Mouse (Mus musculus) embryo, embryonic 9.5 days (tissue): ENCODE data around the gene Psma7.
A peak's percentile ranks its signal among the peaks of the same experiment; 100 is the strongest.

Source experiments
- DNase-seq: peaks from one replicate; pipeline ENCODE4 v3.0.0-alpha.2; 2017; ENCODE audit errors: extremely low spot score

The Psma7 gene

DNA sequence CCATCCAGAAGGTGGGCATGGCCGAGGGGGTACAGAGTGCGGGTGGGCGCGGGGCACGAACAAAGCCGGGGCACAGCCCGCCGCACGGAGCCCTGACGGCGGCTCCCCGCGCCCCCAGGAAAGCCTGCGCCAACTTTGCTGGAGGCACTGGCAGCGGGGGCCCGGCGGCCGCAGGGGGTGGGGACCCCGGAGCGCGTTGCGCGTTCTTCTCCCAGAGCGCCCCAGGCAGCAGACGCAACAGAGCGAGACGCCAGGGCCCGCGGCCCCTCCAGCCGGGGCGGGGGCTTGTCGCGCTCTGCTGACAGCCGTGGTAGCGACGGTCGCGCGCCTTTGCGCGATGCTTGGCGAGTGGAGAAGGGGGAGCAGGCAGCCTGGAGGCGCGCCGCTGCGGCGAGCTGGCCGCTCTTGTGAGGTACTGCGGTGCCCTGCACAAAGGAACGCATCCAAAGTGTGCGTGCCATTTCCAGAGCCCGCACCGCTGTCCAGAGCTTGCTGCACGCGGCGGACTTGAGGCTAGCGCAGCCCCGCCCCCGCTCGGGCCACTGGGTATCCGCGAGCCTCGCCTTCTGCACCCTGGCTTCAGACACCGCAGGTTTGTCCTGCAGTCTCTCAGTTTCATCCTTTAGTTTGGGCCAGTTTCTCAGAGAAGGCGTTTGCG is 754 bp upstream of the Psma7 start:
- DNase-seq, result peak; percentile 74

DNA sequence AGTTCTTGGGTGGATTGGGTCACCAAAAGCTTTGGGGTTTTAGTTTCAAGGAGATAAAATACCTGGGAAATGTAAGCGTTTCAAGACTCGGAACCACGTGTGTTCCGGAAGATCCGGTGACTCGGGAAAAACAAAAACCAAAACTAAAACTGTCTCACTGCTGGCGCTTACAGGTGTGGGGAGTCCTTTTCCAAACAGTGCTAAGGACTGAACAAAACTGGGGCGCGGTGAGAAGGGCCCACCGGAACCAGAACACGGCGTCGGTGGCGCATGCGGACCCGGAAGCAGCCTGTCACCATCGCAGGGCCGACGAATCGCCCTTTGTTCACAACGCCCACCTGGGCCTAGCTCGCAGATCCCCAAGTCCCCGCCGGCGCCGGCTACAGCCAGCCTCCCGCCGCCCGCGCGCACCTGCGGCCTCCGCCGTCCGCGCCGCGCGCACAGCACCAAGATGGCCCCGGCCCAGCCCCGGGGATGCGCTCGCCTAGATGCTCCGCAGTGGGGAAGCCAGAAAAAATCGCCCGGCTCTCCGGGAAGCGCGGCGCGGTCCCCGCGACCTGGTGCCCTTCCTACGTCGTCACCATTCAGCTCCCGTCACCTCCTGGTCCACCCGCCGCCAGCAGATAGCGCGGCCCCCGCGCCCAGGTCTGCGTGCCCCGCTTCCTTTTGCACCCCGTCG is 517 bp downstream of the Psma7 start:
- DNase-seq, result no peak

DNA sequence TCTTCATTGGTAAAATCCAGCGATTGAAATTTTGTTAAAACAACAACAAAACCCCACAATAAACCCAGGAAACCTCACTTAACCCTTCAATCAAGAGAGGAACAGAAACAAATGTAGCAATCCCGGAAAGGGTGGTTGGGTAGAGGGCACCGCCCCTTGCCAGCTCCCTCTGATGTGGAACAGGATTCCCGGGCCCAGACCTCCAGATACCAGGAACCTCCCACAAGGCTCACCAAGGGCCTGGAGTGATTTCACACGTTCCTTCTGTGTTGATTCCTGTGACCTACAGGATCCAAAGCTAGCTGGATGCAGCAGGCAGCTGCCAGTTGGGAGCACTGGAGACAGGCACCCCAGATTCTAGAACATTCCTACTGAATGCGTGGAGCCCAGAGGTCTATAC is 1.8 kb downstream of the Psma7 start:
- DNase-seq, result no peak

DNA sequence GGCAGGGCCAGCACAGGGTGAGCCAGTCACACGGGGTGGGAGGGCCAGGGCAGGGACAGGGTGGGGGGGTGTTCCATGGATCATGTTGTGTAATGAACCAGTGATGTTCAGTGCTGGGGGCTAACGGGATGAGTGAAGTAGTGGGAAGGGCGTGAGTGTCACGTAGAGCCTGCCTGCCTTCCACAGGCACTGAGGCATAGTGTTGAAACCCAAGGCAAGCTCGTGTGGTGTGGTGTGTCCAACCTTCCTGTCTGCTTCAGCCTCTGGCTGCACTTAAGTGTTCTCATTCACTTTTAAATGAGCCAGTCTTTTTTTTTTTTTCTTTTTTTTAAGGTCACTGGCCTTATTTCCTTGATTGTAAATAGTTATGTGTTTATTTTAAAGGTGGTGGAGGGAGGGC is 7.5 kb downstream of the Psma7 start:
- no peak for DNase-seq

DNA sequence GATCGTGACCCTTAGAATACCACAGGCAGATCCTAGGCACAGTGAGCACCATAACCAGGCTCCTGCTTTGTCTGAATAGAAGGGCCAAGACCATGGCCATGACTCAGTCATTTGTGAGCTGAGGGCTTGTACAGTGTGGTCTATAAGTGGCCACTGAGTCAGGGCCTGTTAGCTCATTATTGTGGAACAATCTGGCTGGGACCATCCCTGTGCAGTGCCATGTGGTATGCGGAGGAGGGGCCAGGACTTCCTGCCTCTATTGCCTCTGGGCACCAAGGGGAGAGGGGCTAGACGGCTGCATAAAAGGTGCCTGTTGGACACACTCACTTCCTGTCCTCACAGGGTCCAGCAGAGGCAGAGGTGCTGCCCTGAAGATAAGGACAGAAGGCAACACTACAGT is 8.3 kb downstream of the Psma7 start:
- no peak for DNase-seq

DNA sequence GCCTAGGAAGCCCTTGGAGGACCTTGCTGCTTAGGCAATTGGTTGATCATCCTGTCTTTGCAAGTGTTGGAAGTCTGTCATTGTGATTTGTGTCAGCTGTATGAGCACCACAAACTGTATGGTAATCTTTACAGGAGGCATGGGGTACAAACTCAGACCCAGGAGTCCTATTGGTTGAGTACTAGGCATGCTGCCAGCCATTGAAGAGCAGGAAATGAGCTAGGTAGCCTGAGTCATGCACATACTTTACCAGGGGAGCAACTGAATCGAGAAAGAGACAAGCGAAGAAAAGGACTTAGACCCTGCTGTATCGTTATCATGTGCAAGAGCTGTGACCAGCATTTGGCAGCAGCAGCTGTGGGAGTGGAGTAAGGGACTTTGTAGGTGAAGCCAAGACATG is 9.3 kb downstream of the Psma7 start:
- no peak for DNase-seq

DNA sequence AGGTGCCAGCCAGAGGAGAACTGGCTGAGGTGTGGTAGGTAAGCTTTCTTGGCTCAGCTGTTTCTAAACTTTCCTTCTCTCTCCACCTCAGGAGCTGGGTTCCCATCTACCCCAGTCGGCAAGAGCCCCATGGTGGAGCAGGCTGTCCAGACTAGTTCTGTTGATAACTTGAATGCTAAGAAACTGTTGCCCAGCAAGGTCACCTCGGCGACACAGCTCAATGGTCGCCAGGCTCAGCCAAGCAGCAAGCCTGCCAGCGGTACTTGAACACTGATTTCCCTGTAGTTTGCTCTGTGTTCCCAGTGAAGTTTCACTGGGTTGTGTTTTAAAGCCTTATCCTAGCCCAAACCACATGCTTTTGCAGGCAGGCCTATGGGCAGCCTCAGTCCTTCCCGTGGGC is 11.0 kb downstream of the Psma7 start:
- DNase-seq, result no peak

DNA sequence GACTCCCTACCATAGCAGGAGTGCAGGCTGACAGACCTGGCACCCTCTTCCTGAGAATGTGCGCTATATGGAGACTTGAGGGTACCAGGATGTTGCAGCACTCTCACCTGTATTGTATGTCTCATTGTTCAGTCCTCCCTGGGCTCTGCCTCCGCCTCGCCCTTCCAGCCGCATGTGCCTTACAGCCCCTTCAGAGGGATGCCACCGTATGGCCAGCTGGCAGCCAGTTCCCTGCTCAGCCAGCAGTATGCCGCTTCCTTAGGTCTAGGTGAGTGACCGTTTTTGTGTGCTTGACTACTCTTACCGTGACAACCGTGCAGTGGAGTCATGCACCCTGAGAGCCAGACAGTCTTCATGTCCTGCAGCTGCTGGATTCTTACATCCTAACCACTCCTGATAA is 14.5 kb downstream of the Psma7 start:
- DNase-seq, result no peak

DNA sequence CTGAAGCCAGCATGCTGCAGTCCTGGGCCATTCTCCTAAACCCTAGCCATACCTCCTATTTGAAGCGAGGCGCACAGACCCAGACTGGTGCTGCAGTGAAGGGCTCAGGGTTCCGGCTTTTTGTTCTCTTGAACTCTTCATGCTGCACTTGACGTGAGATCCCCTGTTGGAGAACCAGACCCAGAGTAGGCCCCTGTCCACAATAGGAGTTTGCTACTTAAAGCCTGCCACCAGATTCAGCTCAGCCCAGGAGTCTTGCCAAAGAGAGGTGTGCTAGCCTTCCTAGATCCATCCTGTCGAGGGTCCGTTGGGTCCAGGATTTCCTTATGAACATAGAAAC is 16.4 kb downstream of the Psma7 start:
- DNase-seq, result no peak

DNA sequence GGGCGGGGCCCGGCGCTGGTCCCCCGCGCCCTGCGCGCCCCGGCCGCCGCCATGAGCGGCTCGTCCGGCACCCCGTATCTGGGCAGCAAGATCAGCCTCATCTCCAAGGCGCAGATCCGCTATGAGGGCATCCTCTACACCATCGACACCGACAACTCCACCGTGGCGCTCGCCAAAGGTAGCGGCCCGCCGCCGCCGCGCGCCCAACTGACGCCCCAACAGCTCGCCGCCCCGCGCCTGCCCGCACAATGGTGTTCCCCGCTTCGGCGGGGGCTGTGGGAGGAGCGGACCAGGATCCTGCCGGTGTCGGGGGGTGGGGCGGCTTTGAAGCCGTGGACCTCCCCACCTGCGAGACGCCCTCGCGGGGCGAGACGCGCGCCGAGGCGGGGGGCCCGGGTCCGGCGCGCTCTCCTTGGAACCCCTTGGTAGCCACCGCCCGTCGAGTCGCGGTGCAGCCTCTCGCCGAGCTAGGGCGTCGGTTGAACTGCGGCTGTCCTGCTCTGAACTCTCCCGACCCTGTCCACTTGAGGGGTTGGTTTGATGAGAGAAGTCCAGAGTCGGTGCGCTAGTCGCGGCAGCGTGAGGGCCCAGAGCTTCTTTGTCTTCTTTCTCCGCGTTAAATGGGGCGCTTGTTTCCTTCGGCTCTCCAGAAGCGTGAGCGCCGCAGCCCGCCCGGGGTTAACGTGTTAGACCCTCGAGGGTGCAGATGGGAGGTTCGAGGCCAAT is 16.9 kb downstream of the Psma7 start:
- DNase-seq, result peak; percentile 45

DNA sequence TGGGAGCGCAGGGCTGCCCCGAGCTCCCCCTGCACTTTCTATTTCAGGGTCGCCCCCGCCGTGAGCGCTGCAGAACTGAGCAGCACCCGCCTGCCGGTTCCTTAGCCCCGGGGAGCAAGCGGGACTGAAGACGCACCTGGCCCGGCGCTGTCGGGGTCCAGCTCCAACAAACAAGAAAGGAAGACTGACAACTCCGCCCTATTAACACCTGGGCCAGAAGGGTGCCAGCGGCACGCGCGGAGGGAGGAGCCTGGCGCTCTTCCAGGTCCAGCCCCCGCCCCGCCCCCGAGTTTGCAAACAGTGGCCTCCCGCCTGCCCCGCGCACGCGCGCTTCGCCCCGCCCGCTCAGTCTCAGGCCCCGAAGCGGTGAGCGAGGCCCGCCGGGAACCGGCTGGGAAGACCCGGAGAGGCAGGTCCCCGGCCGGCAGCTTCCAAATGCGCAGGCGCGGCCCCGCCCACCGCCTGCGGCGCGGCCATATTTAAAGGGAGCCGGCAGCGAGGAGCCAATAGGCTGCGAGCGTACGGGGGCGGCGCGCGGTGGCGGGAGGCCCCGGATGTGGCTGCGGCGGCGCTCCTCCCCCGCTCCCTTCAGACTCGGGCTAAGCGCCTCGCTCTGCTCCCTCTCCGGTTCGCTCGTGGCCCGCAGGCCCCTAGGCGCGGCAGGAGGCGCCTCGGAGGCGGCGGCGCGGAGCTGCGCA is 17.7 kb downstream of the Psma7 start, which contains the start of gene Lsm14b:
Gene Lsm14b, plus strand, starts transcription at position 587 of the 698 bp plus-strand sequence.
- DNase-seq, result peak; percentile 99

DNA sequence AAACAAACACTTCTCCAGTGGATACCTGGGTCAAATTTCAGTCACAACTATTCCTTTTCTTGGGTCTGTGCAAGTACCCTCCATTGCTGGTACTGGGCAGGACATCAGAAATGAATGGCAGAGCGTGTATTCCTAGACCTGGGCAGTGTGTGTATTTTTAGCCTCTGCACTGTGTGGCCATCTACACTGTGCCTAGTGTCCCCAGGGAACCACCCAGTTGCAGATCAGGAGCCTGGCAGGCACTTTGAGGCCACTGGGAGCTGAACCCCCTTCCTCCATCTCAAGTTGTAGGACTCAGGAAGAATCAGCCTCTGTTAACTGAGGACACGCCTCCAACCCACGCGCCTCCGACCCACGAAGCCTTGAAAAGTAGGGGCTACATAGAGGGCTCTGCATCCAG is 19.5 kb downstream of the Psma7 start:
- no peak for DNase-seq

DNA sequence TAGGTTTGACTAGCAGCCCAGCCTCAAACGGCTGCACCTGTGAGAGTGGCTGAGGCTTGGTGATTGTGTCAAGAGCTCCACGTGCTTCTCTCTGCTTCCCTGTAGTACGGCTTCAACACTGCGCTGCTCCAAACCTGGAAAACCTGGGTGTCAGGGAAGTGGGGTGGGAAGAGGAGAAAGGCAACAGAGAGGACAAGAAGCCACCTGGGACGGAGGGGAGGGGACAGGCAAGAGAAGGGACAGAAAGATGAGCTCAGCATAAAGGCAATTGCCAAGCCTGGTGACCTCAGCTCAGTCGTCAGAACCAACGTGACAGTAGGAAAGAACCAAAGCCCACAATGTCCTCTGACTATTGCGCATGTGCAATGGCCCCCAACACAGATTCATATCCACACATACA is 21.3 kb downstream of the Psma7 start:
- DNase-seq, result no peak

DNA sequence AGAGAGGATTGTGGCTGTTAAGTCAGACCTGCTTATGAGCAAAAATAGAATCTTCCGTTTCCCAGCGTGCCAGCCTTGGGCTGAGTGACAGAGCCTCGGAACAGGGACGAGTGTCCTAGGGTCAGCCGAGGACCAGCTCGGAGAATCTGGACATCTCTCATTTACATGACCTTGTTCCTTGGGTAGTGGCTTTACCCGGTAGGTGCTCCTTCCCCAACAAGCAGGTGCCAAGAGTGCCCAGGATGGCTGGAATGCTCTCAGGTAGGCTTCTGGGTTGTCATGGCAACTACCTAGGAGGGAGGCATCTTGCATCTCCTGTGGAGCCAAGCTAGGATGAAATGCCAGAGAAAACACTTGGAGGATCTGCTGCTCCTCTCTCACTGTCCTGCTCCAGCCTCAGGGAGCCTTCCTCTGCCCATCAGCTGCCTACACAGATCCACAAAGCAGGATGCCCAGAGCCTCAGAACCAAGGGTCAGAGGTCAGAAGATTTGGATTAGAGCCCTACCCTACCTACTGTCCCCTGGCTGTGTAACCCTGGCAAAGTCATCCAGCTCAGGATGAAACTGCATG is 22.1 kb downstream of the Psma7 start:
- no peak for DNase-seq

DNA sequence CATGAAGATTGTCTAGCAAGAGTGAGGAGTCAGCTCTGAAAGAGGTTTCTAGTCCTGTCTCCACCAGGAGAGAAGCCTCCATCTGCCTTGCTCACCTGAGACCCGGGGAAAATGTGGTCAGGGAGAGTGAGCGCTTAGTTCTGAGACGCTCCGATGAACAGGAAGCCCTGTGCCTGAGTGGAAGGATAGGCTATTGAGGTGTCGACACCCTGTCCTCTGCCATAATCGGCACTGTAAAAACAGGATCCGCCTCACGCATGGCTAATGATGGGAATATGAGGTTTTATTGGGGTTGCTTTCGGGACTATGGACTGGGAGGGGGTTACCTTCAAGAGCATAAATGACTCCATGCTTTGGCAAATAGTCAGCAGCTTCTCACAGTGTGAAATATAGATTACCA is 23.7 kb downstream of the Psma7 start:
- no peak for DNase-seq

DNA sequence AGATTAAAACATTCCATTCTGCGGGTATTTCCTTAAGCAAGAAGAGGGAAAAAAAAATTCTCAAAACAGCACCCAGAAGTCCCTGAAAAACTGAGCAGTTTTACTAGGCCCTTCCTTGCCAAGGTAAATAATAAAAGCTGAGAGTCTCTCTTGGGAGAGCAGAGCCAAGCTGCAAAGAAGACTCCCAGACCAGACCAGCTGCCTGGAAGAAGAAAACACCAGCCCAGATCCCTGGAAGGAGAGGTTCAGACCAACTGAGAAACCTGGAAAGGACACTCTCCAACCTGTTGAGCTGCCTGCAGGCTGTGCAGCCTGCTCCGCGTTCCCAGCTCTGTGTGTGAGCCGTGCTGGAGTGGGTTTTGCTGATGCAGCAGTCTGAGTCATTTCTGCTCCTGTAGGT is 24.6 kb downstream of the Psma7 start:
- DNase-seq, result no peak

DNA sequence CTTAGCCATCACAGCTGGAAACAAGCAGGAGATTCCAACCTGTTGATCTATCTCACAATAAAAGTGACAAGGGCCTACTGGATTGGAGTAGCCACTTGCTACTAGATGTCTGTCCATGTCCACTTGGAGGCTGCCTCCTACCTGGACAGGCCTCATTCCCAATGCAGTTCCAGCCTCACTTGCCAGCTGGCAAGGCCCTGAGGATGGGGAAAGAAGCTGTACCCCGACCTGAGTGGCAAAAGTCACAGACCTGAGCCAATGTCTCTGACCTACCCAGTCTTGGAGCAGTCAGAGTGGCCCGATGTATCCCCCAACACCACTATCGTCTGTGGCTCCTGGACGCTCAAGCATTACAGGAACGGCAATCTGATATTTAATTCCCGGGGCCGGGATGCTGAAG is 28.5 kb downstream of the Psma7 start:
- DNase-seq, result no peak

DNA sequence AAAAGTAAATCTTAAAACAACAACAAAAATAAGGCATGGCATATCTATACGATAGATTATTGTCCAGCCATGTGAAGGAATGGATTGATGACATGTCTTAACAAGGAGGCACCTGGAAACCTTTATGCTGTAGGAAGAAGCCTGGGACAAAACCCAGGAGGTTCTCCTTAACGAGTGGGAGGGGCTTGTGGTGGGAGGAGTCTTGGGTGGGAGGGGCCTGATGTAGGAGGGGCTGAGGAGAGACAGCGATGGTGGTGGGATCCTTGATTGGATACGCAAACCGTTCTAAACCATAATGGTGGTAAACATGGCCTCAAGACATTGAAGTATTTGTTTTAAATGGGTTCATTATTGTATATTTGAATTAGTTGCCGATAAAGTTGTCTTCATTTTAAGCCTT is 30.9 kb downstream of the Psma7 start:
- DNase-seq, result no peak

DNA sequence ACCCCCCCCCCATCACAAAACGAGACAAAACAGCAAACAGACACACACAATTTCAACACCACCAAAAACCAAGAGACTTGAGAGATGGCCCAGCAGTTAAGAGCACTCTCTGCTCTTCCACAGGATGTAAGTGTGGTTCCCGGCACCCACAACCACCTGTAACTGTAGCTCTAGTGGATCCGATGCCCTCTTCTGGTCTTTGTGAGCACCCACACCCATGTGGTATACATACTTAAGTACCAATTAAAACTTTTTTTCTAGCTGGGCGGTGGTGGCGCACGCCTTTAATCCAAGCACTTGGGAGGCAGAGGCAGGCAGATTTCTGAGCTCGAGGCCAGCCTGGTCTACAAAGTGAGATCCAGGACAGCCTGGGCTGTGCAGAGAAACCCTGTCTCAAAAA is 31.5 kb downstream of the Psma7 start:
- no peak for DNase-seq

DNA sequence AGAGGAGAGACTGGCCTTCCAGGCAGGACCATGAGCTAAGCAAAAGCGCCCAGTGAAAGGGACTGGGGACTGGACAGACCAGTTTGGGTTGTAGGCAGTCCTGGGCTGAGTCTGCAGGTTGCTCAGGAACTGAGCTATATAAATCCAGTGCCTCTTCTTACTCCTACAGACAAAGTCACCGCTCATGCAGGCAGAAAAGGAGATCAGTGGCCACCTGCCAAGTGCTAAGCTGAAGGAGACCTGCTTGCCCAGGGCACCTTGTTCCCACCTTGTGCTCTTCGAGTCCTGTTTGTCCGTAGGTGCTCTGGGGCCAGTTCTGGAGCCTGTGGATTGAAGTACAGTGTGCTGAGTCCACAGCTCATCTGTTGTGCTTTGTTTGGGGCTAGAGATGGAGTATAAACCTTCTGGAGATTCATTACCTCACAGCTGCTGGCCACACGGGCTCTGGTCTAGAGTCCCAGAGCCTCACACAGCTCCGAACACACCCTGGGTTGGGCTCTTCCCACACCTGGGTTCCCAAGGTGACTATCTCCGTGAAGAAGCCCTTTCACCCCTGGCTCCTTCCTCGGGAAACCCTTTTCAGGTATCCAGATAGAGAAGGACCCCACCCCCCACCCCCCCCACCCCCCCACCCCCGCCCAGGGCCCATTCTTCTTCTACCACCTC is 35.7 kb downstream of the Psma7 start:
- DNase-seq, result no peak

DNA sequence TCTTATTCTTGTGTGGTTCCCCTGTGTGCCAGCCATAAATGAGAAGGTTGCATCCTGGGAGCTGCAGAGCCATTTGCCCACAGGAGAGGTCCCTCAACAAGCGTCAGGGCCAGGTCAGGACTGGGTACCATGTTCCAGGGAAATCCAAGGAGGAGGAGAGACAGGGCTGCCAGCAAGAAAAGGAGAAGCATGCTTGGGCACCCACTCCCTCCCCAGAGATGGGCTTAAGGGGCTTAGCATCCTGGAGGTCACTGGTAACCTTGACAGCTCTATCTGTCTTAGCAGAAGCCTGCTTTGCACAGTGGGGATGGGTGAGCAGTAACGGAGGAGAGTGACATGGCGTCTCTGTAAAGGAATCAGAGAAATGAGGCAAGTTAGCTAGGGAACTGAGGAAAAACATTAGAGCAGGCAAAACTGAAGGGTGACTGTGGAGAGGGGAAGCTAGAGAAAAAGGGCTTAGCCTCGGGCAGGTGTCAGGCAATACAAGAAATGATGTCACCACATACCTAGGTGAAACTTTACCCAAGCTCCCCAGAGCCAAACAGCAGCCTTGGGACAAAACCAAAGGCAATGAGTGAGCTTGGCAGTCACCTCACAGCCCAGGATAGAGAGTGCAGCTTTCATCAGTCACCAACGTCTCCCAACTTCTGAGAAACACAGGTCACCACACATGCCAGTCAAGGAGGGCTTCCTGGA is 36.4 kb downstream of the Psma7 start:
- no peak for DNase-seq
